Mouse (Mus musculus): ENCODE data around the gene Nin. TPM values are rescaled to one million over a fixed set of nuclear protein-coding genes. Genes with fewer than 3 reads are reported as not detected.

Nin gene
- polyA plus RNA-seq, 1 experiment, result 18.9 TPM

GRCm38 (mm10) chr12:70070306-70070705 lies 43.2 kb downstream of the Nin start:
- no peak for DNase-seq
- WGBS, result 83% methylated on average over 4 of the region's 4 CpGs
- TF ChIP-seq POLR2A (IDR thresholded peaks at IDR 0.05; ENCODE audit: borderline replicate concordance, extremely low read depth, low read depth, low read length), result no peak
- no peak for TF ChIP-seq CTCF (IDR thresholded peaks at IDR 0.05; ENCODE audit: insufficient read depth, low read length)
- H3K4me3 ChIP-seq (replicated peaks; ENCODE audit: extremely low read depth, low read depth, low read length), result no peak overlapping the region
- peaks cover 3% of the 10 kb centered on the region; the same call in 1 of the 2 replicates for H3K4me1 ChIP-seq (ENCODE audit: control insufficient read depth, insufficient read depth, low read length)

- Histone ChIP-seq H3K4me3 (replicated peaks; ENCODE audit: extremely low read depth, low read depth, low read length) (no peak overlapping the region), H3K4me1 (ENCODE audit: control insufficient read depth, insufficient read depth, low read length) (no peaks in the 10 kb centered on the region)
- WGBS, result 55% methylated on average over 6 of the region's 6 CpGs
- TF ChIP-seq POLR2A (IDR thresholded peaks at IDR 0.05; ENCODE audit: borderline replicate concordance, extremely low read depth, low read depth, low read length), result no peak
- no peak for TF ChIP-seq CTCF (IDR thresholded peaks at IDR 0.05; ENCODE audit: insufficient read depth, low read length)
- no peak for DNase-seq
Observed at GRCm38 (mm10) chr12:70068647-70069257, 44.8 kb downstream of the Nin start.

- H3K4me3 ChIP-seq (replicated peaks; ENCODE audit: extremely low read depth, low read depth, low read length), result no peak overlapping the region
Observed at GRCm38 (mm10) chr12:70067849-70068248, 45.7 kb downstream of the Nin start.

DNA sequence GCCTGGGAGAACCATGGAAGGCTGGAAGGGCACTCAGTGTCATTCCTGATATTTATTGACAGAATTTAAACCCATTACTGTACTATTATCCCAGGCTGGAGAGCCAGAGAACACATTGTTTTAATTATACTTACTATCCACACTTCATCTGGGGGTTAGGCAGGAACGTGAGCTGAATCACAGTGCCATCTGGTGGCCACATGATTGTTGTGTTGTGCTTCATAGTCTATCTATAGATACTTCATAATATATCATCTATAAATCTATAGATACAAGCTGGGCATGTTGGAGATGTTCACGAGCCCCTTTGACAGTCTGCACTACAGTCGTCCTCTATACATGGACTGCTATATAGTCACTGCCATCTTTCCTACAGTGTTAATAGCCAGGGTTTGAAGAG lies 51.4 kb downstream of the Nin start:
- 36% methylated on average over 3 of the region's 3 CpGs for WGBS
- Histone ChIP-seq H3K4me1 (ENCODE audit: control insufficient read depth, insufficient read depth, low read length) (no peaks in the 10 kb centered on the region), H3K4me3 (replicated peaks; ENCODE audit: extremely low read depth, low read depth, low read length) (no peak overlapping the region)
- peak; percentile 62 for TF ChIP-seq CTCF (IDR thresholded peaks at IDR 0.05; ENCODE audit: insufficient read depth, low read length)
- no peak for TF ChIP-seq POLR2A (IDR thresholded peaks at IDR 0.05; ENCODE audit: borderline replicate concordance, extremely low read depth, low read depth, low read length)
- DNase-seq, result peak; percentile 56

More at GRCm38 (mm10) chr12:70067849-70068248, 45.7 kb downstream of the Nin start:
- WGBS, result 87% methylated on average over 9 of the region's 9 CpGs
- DNase-seq, result no peak
- TF ChIP-seq CTCF (IDR thresholded peaks at IDR 0.05; ENCODE audit: insufficient read depth, low read length) (no peak), POLR2A (IDR thresholded peaks at IDR 0.05; ENCODE audit: borderline replicate concordance, extremely low read depth, low read depth, low read length) (no peak)
- H3K4me1 ChIP-seq (ENCODE audit: control insufficient read depth, insufficient read depth, low read length), result no peaks in the 10 kb centered on the region

DNA sequence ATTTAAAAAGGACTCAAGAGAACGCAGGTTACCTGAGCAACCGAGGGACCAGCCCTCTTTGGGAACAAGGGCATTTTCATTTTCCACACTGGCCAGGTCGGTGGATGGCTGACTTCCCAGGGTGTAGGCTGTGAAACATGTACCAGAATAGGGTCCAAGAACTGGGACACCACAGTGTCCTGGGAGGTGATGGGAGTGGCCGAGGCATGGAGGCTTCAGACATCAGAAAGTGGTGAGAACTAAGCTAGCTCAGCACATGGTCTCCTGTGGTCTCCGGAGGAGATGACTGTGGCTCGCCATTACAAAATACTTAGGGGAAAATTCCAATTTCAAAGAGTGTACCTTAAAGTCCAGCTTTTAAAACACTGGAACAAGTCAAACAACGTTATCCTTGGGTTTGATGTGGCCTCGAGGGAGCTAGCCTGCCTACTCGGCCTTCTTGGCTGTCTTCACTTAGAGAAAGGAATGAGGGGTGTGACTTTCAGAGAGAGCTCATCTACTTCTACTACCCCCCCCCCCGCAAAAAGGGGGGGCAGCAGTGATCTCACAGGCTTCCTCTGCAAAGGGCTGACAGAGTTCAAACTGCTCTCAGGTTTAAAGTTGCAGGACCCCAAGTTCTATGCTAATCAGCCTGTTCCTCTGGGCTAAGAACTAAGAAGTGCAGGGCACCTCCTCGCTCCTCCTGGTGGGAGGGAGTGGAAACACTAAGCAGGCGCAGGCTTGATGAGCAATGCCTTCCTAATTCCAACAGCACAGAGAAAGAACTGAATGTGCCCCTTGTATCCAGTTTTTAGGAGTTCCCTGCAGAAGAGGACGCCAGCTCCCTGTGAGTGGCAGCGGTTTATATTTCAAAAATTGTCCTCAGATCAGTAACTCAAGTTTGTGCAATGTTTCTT lies 54.3 kb downstream of the Nin start:
- TF ChIP-seq POLR2A (IDR thresholded peaks at IDR 0.05; ENCODE audit: borderline replicate concordance, extremely low read depth, low read depth, low read length) (no peak), CTCF (IDR thresholded peaks at IDR 0.05; ENCODE audit: insufficient read depth, low read length) (peak; percentile 53)
- WGBS, result 67% methylated on average over 14 of the region's 14 CpGs
- Histone ChIP-seq H3K4me3 (replicated peaks; ENCODE audit: extremely low read depth, low read depth, low read length) (no peak overlapping the region), H3K4me1 (ENCODE audit: control insufficient read depth, insufficient read depth, low read length) (peaks cover under 1% of the 10 kb centered on the region; the same call in 1 of the 2 replicates)
- no peak for DNase-seq

DNA sequence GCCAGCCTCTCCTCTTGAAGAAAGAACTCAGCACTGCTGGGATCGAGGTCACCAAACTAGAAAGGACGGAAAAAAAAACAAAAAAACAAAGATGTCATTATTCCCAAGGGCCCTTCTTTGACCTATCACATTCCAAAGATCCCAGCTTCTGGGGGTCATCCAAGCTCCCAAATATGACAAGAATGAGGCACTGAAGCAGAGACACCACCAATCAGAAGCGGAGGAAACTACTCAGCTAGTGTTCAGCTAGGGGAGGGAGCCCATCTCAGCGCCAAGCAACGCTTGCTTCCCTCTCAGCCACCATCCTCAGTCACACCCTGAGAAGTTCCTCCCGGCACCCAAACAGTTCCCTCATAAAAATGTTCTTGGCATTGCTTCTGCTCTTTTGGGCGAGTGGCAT lies 62.8 kb downstream of the Nin start:
- H3K4me3 ChIP-seq (replicated peaks; ENCODE audit: extremely low read depth, low read depth, low read length), result peak overlapping the region; percentile 44
- H3K4me1 ChIP-seq (ENCODE audit: control insufficient read depth, insufficient read depth, low read length), result peaks cover 13% of the 10 kb centered on the region
- 47% methylated on average over 7 of the region's 7 CpGs for WGBS
- DNase-seq, result no peak
- TF ChIP-seq POLR2A (IDR thresholded peaks at IDR 0.05; ENCODE audit: borderline replicate concordance, extremely low read depth, low read depth, low read length) (peak; percentile 62; the same call in 1 of the 2 replicates), CTCF (IDR thresholded peaks at IDR 0.05; ENCODE audit: insufficient read depth, low read length) (no peak)

- no peak for DNase-seq
- Histone ChIP-seq H3K4me3 (replicated peaks; ENCODE audit: extremely low read depth, low read depth, low read length) (no peak overlapping the region), H3K4me1 (ENCODE audit: control insufficient read depth, insufficient read depth, low read length) (peaks cover 12% of the 10 kb centered on the region)
- WGBS, result 50% methylated on average over 9 of the region's 9 CpGs
- TF ChIP-seq CTCF (IDR thresholded peaks at IDR 0.05; ENCODE audit: insufficient read depth, low read length), result no peak
- TF ChIP-seq POLR2A (IDR thresholded peaks at IDR 0.05; ENCODE audit: borderline replicate concordance, extremely low read depth, low read depth, low read length), result no peak
Observed at GRCm38 (mm10) chr12:70048741-70049140, 64.8 kb downstream of the Nin start.

DNA sequence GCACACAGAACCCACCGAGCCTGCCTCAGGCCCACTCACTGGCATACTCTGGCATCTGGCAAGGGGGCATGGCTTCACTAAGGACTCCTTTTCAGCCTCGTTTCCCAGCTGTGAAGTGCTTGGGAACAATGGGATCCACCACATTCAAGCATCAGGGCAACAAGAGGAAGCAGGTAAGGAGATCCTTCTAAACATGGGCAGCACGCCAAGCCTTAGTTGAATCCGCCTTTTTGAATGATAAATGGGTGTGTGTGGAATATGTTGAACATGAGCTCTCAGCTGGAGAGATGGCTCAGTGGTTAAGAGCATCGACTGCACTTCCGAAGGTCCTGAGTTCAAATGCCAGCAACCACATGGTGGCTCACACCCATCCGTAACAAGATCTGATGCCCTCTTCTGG lies 66.2 kb downstream of the Nin start:
- WGBS, result 51% methylated on average over 7 of the region's 7 CpGs
- TF ChIP-seq CTCF (IDR thresholded peaks at IDR 0.05; ENCODE audit: insufficient read depth, low read length), result no peak
- TF ChIP-seq POLR2A (IDR thresholded peaks at IDR 0.05; ENCODE audit: borderline replicate concordance, extremely low read depth, low read depth, low read length), result no peak
- no peak for DNase-seq

GRCm38 (mm10) chr12:70044353-70044752 lies 69.2 kb downstream of the Nin start:
- 50% methylated on average over 4 of the region's 4 CpGs for WGBS

More for the DNA sequence above, 66.2 kb downstream of the Nin start:
- H3K4me1 ChIP-seq (ENCODE audit: control insufficient read depth, insufficient read depth, low read length), result peaks cover 12% of the 10 kb centered on the region
- no peak overlapping the region for H3K4me3 ChIP-seq (replicated peaks; ENCODE audit: extremely low read depth, low read depth, low read length)

More at GRCm38 (mm10) chr12:70044353-70044752, 69.2 kb downstream of the Nin start:
- H3K4me3 ChIP-seq (replicated peaks; ENCODE audit: extremely low read depth, low read depth, low read length), result no peak overlapping the region
- no peak for DNase-seq
- peaks cover 10% of the 10 kb centered on the region; the same call in 1 of the 2 replicates for H3K4me1 ChIP-seq (ENCODE audit: control insufficient read depth, insufficient read depth, low read length)
- TF ChIP-seq CTCF (IDR thresholded peaks at IDR 0.05; ENCODE audit: insufficient read depth, low read length) (no peak), POLR2A (IDR thresholded peaks at IDR 0.05; ENCODE audit: borderline replicate concordance, extremely low read depth, low read depth, low read length) (no peak)
